Mouse (Mus musculus): ENCODE measurements at regions not wholly inside any gene's neighbourhood (a gene's known extent, or its start where the extent isn't known, plus 50 kb on each side); places are given as distances from the start of the nearest gene placed in this dataset.

DNA sequence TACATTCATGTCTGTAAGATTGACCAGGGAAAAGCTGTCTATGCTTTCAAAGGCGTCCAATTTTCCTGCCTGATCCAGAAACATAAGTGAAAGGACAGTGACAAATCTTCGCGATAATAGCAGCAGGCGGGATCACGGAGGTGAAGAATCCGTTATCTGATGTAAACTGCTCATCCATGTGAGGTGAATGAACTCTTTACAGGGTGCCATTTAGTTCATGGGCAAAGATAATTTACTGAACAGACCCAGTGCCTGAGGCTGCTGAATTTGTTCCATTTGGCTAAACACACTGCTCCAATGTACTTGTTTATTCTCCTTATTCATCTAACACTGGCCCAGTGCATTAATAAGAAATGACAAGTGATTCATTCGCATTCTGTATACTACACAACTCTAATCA lies 3534.3 kb upstream of the Lrrc6 start:
- DNase-seq (ENCODE audit: inconsistent ontology term) = peak; percentile 90

DNA sequence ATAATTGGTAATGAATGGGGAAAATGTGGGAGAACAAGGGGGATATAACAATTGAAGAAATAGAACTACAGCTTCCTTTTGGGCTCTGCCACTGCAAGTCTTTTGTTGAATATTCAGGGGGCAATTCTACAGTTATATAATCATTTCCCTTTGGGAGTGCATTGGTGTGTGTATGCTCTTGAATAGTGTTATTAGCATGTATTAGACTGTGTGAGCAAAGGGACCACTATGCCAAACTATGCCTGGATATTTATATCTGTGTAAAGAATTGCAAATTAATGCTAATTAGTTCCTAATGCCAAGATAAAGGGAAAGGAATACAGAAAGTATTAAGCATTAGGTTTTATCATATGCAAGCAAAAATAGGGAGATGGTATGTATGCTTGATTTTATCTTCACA lies 3528.8 kb upstream of the Lrrc6 start:
- DNase-seq (ENCODE audit: inconsistent ontology term) = no peak

DNA sequence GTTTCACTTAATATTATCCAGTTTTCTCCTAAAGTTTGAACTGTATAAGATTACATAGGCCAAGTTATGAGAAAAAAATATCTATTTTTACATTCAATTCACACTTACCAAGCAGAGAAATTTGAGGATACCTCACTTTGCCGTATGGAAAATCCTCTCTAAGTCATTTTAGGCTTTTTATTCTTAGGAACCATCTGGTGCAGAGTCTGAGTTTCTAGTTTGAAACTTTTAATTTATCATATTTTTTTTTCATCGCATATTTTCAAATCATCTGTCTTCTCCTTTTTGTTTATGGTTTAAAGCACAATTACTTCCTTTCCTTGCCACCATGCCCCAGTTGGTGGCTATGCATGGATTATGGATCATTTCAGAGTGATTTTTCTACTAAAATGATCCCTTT lies 3512.1 kb upstream of the Lrrc6 start:
- DNase-seq (ENCODE audit: inconsistent ontology term) = no peak

All from Muller cell, postnatal 12 days (primary cell).